Mouse (Mus musculus): Measurements from ENCODE around the gene Racgap1. TPM values are rescaled to one million over a fixed set of nuclear protein-coding genes. Genes with fewer than 3 reads are reported as not detected.
A peak's percentile ranks its signal among the peaks of the same experiment; 100 is the strongest.

The Racgap1 gene
- polyA plus RNA-seq, 1 experiment from 2014 or later, result 53.5 TPM

DNA sequence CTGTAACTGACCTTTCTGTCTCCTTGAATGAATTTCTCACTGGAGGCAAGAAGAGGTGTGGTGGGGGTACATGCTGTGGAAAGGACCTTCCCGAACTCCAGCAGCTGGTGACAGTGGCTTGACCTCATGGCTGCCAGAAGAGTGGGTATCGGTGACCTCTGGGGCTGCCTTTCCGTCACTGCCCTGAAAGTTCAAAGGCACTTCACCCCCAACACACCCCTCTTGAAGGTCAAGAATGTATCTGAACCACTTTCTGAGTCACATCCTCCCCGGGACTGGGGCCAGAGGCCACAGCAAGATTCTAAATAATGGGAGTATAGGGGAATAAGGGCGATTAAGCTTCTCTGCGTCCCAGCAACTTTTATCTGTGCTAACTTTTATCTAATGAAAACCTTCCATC is 65.7 kb downstream of the Racgap1 start:
- ATAC-seq (replicated peaks; ENCODE audit: low FRiP score, low read depth) (no peak), DNase-seq (ENCODE audit: low spot score) (no peak)
- Histone ChIP-seq H3K9ac (ENCODE audit: low read depth, low read length) (no peak overlapping the region), H3K27ac (no peak overlapping the region), H3K4me2 (ENCODE audit: low read length) (no peak overlapping the region), H3K4me1 (replicated peaks; ENCODE audit: insufficient read depth, low read length) (peaks cover 15% of the 10 kb centered on the region), H3K27me3 (ENCODE audit: insufficient read depth, low read length) (peaks cover 54% of the 10 kb centered on the region), H3K4me3 (replicated peaks; ENCODE audit: low read depth, low read length) (no peak overlapping the region), H3K36me3 (ENCODE audit: insufficient read depth, low read length) (no peaks in the 10 kb centered on the region), H3K9me3 (replicated peaks; ENCODE audit: low read length) (no peaks in the 10 kb centered on the region)
- TF ChIP-seq CTCF (IDR thresholded peaks at IDR 0.05; ENCODE audit: low read depth), result no peak
- 64% methylated on average over 6 of the region's 6 CpGs for WGBS

DNA sequence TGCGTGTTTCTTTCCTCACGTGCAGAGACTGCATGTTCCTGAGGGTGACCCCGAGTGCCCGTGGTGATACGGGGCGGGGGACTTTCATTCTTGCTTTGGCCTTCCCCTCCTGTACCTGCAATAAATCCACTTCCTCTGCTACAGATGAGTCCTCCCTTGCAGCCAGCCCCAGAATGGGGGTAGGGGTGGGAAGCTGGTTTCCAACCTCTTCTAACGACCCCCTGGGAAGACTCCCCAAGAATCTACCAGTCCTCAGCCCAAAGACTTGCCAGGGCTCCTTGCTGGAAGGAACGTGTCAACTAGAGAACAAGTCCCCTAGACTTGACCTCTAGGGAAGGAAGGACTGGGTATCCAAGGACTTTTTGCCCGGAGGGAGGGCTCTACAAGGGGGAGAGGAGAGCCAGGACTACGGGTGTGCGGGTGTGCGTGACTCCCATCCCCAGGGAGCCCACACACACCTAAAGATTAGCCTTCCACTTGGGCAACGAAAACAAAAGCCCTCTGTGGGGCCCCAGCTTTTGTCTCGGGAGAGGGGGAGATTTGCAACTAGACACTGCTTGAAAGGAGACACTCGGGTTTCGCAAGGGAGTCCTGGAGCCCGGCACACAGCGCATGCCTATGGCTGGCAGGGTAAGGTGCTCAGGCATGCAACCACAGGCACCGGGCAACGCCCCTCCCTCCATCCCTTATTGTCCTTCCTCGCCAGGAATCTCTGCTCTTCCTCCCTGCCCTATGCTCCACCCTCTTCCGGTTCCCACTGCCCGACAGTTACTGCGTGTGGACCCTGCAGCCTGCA is 66.9 kb downstream of the Racgap1 start:
- H3K4me1 ChIP-seq (replicated peaks; ENCODE audit: insufficient read depth, low read length), result peaks cover 10% of the 10 kb centered on the region
- DNase-seq (ENCODE audit: low spot score), result peak; percentile 78
- no peak for TF ChIP-seq CTCF (IDR thresholded peaks at IDR 0.05; ENCODE audit: low read depth)
- peak overlapping the region; percentile 10; the same call in 1 of the 2 replicates for H3K4me3 ChIP-seq (replicated peaks; ENCODE audit: low read depth, low read length)
- H3K9me3 ChIP-seq (replicated peaks; ENCODE audit: low read length), result no peaks in the 10 kb centered on the region
- WGBS, result 2% methylated on average over 24 of the region's 24 CpGs
- H3K27ac ChIP-seq, result no peak overlapping the region
- ATAC-seq (replicated peaks; ENCODE audit: low FRiP score, low read depth), result peak; percentile 55
- peak overlapping the region; percentile 54 for H3K4me2 ChIP-seq (ENCODE audit: low read length)
- H3K9ac ChIP-seq (ENCODE audit: low read depth, low read length), result peak overlapping the region; percentile 40; the same call in 1 of the 2 replicates
- H3K36me3 ChIP-seq (ENCODE audit: insufficient read depth, low read length), result no peaks in the 10 kb centered on the region
- peaks cover 48% of the 10 kb centered on the region for H3K27me3 ChIP-seq (ENCODE audit: insufficient read depth, low read length)

DNA sequence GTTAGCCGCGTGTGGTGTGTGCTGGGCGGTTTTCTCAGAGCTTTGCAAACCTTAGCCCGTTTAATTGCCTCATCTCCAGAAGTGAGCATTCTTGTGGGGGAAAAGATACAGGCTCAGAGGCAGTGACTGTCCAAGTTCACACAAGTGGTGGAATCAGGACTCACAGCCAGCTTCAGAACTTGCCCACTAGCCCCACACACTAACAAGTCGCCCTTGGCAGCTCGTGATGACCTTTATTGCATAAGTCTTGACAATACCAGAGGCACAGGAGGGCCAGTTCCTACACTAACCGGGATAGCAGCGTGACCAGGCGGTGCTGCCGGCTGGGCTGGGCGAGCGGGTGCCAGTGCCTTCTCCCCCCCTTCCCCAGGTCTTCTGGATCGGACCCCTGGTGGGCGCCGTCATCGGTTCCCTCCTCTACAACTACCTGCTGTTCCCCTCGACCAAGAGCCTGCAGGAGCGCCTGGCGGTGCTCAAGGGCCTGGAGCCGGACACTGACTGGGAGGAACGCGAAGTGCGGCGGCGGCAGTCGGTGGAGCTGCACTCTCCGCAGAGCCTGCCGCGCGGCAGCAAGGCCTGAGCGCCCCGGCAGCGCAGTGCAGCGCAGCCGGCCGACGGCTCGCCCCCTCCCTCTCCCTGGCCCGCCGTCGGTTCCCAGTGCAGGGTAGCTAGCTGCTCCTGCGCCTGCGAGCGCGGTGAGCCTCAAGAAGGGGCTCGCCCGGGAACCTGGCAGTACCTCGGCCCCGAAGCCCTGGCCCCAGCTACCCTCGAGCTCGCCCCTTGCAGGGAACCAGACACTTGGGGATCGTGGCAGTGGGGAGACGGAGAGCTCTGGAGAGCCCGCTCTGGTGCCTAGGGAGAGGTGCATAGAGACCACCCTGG is 67.8 kb downstream of the Racgap1 start:
- DNase-seq (ENCODE audit: low spot score) (peak; percentile 64), ATAC-seq (replicated peaks; ENCODE audit: low FRiP score, low read depth) (no peak)
- WGBS, result 3% methylated on average over 51 of the region's 54 CpGs
- H3K4me1 ChIP-seq (replicated peaks; ENCODE audit: insufficient read depth, low read length), result peaks cover 10% of the 10 kb centered on the region
- no peak overlapping the region for H3K27ac ChIP-seq
- no peaks in the 10 kb centered on the region for H3K36me3 ChIP-seq (ENCODE audit: insufficient read depth, low read length)
- H3K4me2 ChIP-seq (ENCODE audit: low read length), result peak overlapping the region; percentile 54
- H3K9me3 ChIP-seq (replicated peaks; ENCODE audit: low read length), result no peaks in the 10 kb centered on the region
- peak overlapping the region; percentile 40 for H3K9ac ChIP-seq (ENCODE audit: low read depth, low read length)
- peaks cover 40% of the 10 kb centered on the region for H3K27me3 ChIP-seq (ENCODE audit: insufficient read depth, low read length)
- peak overlapping the region; percentile 10; the same call in 1 of the 2 replicates for H3K4me3 ChIP-seq (replicated peaks; ENCODE audit: low read depth, low read length)
- no peak for TF ChIP-seq CTCF (IDR thresholded peaks at IDR 0.05; ENCODE audit: low read depth)

DNA sequence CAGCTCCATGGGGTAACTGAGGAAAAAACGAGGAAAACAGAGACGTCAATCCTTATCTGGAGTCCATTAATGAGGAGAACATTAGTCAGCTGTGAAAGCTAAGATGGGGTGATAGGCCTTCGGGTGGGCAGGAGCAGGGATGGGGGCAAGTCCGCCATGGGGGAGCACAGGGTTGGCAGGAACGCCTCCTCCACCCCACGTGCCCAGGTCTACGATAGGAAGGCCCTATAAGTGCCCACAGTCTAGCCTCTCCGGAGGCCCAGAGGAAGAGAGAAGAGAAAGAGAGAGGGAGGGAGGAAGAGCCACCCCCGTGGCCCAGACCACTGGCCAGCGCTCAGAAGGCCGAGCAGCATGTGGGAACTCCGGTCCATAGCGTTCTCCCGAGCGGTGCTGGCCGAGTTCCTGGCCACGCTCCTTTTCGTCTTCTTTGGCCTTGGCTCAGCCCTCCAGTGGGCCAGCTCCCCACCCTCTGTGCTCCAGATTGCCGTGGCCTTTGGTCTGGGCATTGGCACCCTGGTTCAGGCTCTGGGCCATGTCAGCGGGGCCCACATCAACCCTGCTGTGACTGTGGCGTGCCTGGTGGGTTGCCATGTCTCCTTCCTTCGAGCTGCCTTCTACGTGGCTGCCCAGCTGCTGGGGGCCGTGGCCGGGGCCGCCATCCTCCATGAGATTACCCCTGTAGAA is 72.5 kb downstream of the Racgap1 start, which contains the start of gene Aqp2:
TSS of gene Aqp2 (plus strand) at position 254 of the 684 bp plus-strand sequence.
- no peaks in the 10 kb centered on the region for H3K4me1 ChIP-seq (replicated peaks; ENCODE audit: insufficient read depth, low read length)
- H3K27ac ChIP-seq, result peak within 1 kb of the TSS; percentile 52; the same call in 1 of the 2 replicates
- peak within 1 kb of the TSS; percentile 23; the same call in 1 of the 2 replicates for H3K4me2 ChIP-seq (ENCODE audit: low read length)
- WGBS, result 76% methylated on average over 26 of the region's 26 CpGs
- DNase-seq (ENCODE audit: low spot score) (no peak), ATAC-seq (replicated peaks; ENCODE audit: low FRiP score, low read depth) (peak; percentile 58; the same call in 1 of the 2 replicates)
- H3K9me3 ChIP-seq (replicated peaks; ENCODE audit: low read length), result no peaks in the 10 kb centered on the region
- peaks cover 18% of the 10 kb centered on the region for H3K27me3 ChIP-seq (ENCODE audit: insufficient read depth, low read length)
- H3K9ac ChIP-seq (ENCODE audit: low read depth, low read length), result peak within 1 kb of the TSS; percentile 42
- no peak for TF ChIP-seq CTCF (IDR thresholded peaks at IDR 0.05; ENCODE audit: low read depth)
- H3K4me3 ChIP-seq (replicated peaks; ENCODE audit: low read depth, low read length), result peak within 1 kb of the TSS; percentile 17
- no peaks in the 10 kb centered on the region for H3K36me3 ChIP-seq (ENCODE audit: insufficient read depth, low read length)

Other genes with a start within 250 kb of the Racgap1 start
- 6.5 and 8.0 TPM in 2 replicates for gene Nckap5l, start 193.9 kb downstream of the Racgap1 start, polyA plus RNA-seq (2015; fragmentation: Nextera tagmentation; extraction: Ambion mirVana)
- 16.1 and 16.3 TPM in 2 replicates for gene Bcdin3d, start 176.9 kb downstream of the Racgap1 start, polyA plus RNA-seq (2015; fragmentation: Nextera tagmentation; extraction: Ambion mirVana)
- gene Faim2, start 123.5 kb downstream of the Racgap1 start, polyA plus RNA-seq (2015; fragmentation: Nextera tagmentation; extraction: Ambion mirVana), result 0.26 and 0.36 TPM in 2 replicates
- gene Aqp2, start 72.6 kb downstream of the Racgap1 start, polyA plus RNA-seq (2015; fragmentation: Nextera tagmentation; extraction: Ambion mirVana), result 662 and 798 TPM in 2 replicates
- 2.2 and 2.3 TPM in 2 replicates for gene Aqp5, start 60.9 kb downstream of the Racgap1 start, polyA plus RNA-seq (2015; fragmentation: Nextera tagmentation; extraction: Ambion mirVana)
- 2.3 and 2.7 TPM in 2 replicates for gene Aqp6, start 50.3 kb downstream of the Racgap1 start, polyA plus RNA-seq (2015; fragmentation: Nextera tagmentation; extraction: Ambion mirVana)
- gene Asic1, start 18.7 kb upstream of the Racgap1 start, polyA plus RNA-seq (2015; fragmentation: Nextera tagmentation; extraction: Ambion mirVana), result 1.1 and 1.5 TPM in 2 replicates
- 44.2 and 46.5 TPM in 2 replicates for gene Smarcd1, start 50.5 kb upstream of the Racgap1 start, polyA plus RNA-seq (2015; fragmentation: Nextera tagmentation; extraction: Ambion mirVana)
- gene Gm17349, start 53.8 kb upstream of the Racgap1 start, polyA plus RNA-seq (2015; fragmentation: Nextera tagmentation; extraction: Ambion mirVana), result not detected in 2 replicates
- 46.1 and 54.1 TPM in 2 replicates for gene Gpd1, start 65.9 kb upstream of the Racgap1 start, polyA plus RNA-seq (2015; fragmentation: Nextera tagmentation; extraction: Ambion mirVana)
- 279 and 297 TPM in 2 replicates for gene Cox14, start 74.0 kb upstream of the Racgap1 start, polyA plus RNA-seq (2015; fragmentation: Nextera tagmentation; extraction: Ambion mirVana)
- 60.8 and 63.2 TPM in 2 replicates for gene Cers5, start 121.2 kb upstream of the Racgap1 start, polyA plus RNA-seq (2015; fragmentation: Nextera tagmentation; extraction: Ambion mirVana)
- gene Lima1, start 223.8 kb upstream of the Racgap1 start, polyA plus RNA-seq (2015; fragmentation: Nextera tagmentation; extraction: Ambion mirVana), result 42.8 and 51.6 TPM in 2 replicates